Mouse (Mus musculus): Measurements from ENCODE around the gene Ppcdc.

- TF ChIP-seq EP300 (IDR thresholded peaks at IDR 0.05; ENCODE audit: low read depth) (no peak), CTCF (IDR thresholded peaks at IDR 0.05; ENCODE audit: low read depth) (peak; percentile 62)
Observed at GRCm38 (mm10) chr9:57351277-57351676, 88.6 kb downstream of the Ppcdc start.
